ENCODE assay signal across 1 mouse cellular context in genomic region chr9:106280808-106281544, GRCm38 (mm10).
TF ChIP-seq lines count a peak whose summit lies in the region.

Gene Poc1a, plus strand, starts transcription at chr9:106281061.

TF ChIP-seq in MEL, 35 proteins besides CTCF, POLR2A, EP300 and RAD21 (continued from another document):
- TF ChIP-seq HCFC1 (IDR thresholded peaks at IDR 0.05; ENCODE audit: low read depth, low read length) (peak; percentile 92), ZKSCAN1 (IDR thresholded peaks at IDR 0.05; ENCODE audit: low read depth, low read length) (no peak), SMC3 (IDR thresholded peaks at IDR 0.05; ENCODE audit: low read depth, low read length) (no peak), KAT2A (conservative IDR thresholded peaks at IDR 0.05; ENCODE audit: low read depth, low read length) (peak; percentile 77)
